Mouse (Mus musculus) heart, embryonic 12.5 days (tissue): ENCODE data around the gene Olfr552. TPM values are rescaled to one million over a fixed set of nuclear protein-coding genes. Genes with fewer than 3 reads are reported as not detected.
"Not testable (repeated sequence)": the region's sequence is repeated elsewhere in the genome, so short reads cannot be mapped to it uniquely, and the experiment has no call there.

Experiments used
- ATAC-seq: fragments of 200-750 bp; cut with Nextera tagmentation; 2 replicates; pipeline ENCODE4 v1.8.0; 2017; ENCODE audit warnings: moderate TSS enrichment, moderate library complexity; ENCODE audit not compliant: insufficient number of reproducible peaks, low FRiP score
- H3K27ac ChIP-seq: fragments of 300-500 bp; sonication (generic); 2 replicates; pipeline ENCODE4 v1.5.1; 2016; ENCODE audit warnings: mild to moderate bottlenecking, moderate library complexity; ENCODE audit not compliant: poor library complexity, severe bottlenecking
- H3K27me3 ChIP-seq: fragments of 300-500 bp; sonication (generic); replicated peaks from 2 replicates; pipeline ENCODE4 v1.6.1; 2016; ENCODE audit warnings: mild to moderate bottlenecking, moderate library complexity
- H3K36me3 ChIP-seq: fragments of 300-500 bp; sonication (generic); 2 replicates; pipeline ENCODE4 v1.6.1; 2016; ENCODE audit warnings: mild to moderate bottlenecking, moderate library complexity
- H3K4me1 ChIP-seq: fragments of 300-500 bp; sonication (generic); replicated peaks from 2 replicates; pipeline ENCODE4 v1.6.1; 2016; ENCODE audit warnings: mild to moderate bottlenecking
- H3K4me2 ChIP-seq: fragments of 300-500 bp; sonication (generic); 2 replicates; pipeline ENCODE4 v1.6.1; 2016; ENCODE audit warnings: mild to moderate bottlenecking, moderate library complexity
- H3K4me3 ChIP-seq: fragments of 300-500 bp; sonication (generic); 2 replicates; pipeline ENCODE4 v1.5.1; 2016; ENCODE audit warnings: mild to moderate bottlenecking
- H3K9ac ChIP-seq: fragments of 300-500 bp; sonication (generic); 2 replicates; pipeline ENCODE4 v1.6.1; 2016; ENCODE audit warnings: mild to moderate bottlenecking, moderate library complexity
- H3K9me3 ChIP-seq: fragments of 300-500 bp; sonication (generic); replicated peaks from 2 replicates; pipeline ENCODE4 v1.6.1; 2016; ENCODE audit warnings: mild to moderate bottlenecking, moderate library complexity
- WGBS: fragments of 180-500 bp; shearing (Covaris S2); methylation state at CpG from one replicate; pipeline ENCODE4 v1.1.7; 2016; 5-methylcytosine and 5-hydroxymethylcytosine counted together
- polyA plus RNA-seq: library from polyadenylated mRNA; unstranded; fragments of >200 nt; fragmentation: Nextera tagmentation; extraction: Ambion mirVana; gene quantifications from 2 replicates; pipeline ENCODE4 v1.2.1, GENCODE M21; 2016

The Olfr552 gene
- polyA plus RNA-seq, 1 experiment from 2014 or later, result not detected

- Histone ChIP-seq H3K4me1 (no peaks in the 10 kb centered on the region), H3K27me3 (no peaks in the 10 kb centered on the region), H3K9ac (no peak overlapping the region), H3K4me3 (no peak overlapping the region), H3K9me3 (no peaks in the 10 kb centered on the region), H3K27ac (no peak overlapping the region), H3K36me3 (no peaks in the 10 kb centered on the region), H3K4me2 (no peak overlapping the region)
- WGBS, result 46% methylated on average over 5 of the region's 5 CpGs
- ATAC-seq, result no peak
These were observed 22.0 kb downstream of the Olfr552 start for GRCm38 (mm10) chr7:102619608-102620007.

- not testable (repeated sequence) for H3K4me1 ChIP-seq, H3K4me3 ChIP-seq, H3K27ac ChIP-seq, ATAC-seq, H3K27me3 ChIP-seq, H3K9me3 ChIP-seq, H3K9ac ChIP-seq, H3K36me3 ChIP-seq, H3K4me2 ChIP-seq
- 85% methylated on average over 19 of the region's 19 CpGs for WGBS
These were observed 22.8 kb downstream of the Olfr552 start for GRCm38 (mm10) chr7:102620368-102620767.

- H3K9ac ChIP-seq, result no peak overlapping the region
- ATAC-seq, result no peak
These were observed 39.1 kb downstream of the Olfr552 start for GRCm38 (mm10) chr7:102636665-102637064.

GRCm38 (mm10) chr7:102638132-102638531 is 40.6 kb downstream of the Olfr552 start, which contains the start of gene Olfr554:
TSS of gene Olfr554 (plus strand) at chr7:102638432.
- Histone ChIP-seq H3K36me3 (no peaks in the 10 kb centered on the region), H3K27ac (no peak within 1 kb of the TSS), H3K4me1 (no peaks in the 10 kb centered on the region), H3K27me3 (no peaks in the 10 kb centered on the region), H3K4me2 (no peak within 1 kb of the TSS), H3K4me3 (no peak within 1 kb of the TSS), H3K9ac (no peak within 1 kb of the TSS), H3K9me3 (no peaks in the 10 kb centered on the region)
- WGBS, result 70% methylated on average over 1 of the region's 1 CpGs
- no peak for ATAC-seq

More at GRCm38 (mm10) chr7:102636665-102637064, 39.1 kb downstream of the Olfr552 start:
- Histone ChIP-seq H3K36me3 (no peaks in the 10 kb centered on the region), H3K27ac (no peak overlapping the region), H3K27me3 (no peaks in the 10 kb centered on the region), H3K4me1 (no peaks in the 10 kb centered on the region), H3K4me3 (no peak overlapping the region), H3K9me3 (no peaks in the 10 kb centered on the region), H3K4me2 (no peak overlapping the region)
- 34% methylated on average over 3 of the region's 3 CpGs for WGBS

- not testable (repeated sequence) for H3K27me3 ChIP-seq, ATAC-seq, H3K36me3 ChIP-seq, H3K4me3 ChIP-seq, H3K4me2 ChIP-seq, H3K27ac ChIP-seq, H3K4me1 ChIP-seq, H3K9me3 ChIP-seq, H3K9ac ChIP-seq
- WGBS, result 40% methylated on average over 4 of the region's 4 CpGs
These were observed 47.4 kb downstream of the Olfr552 start for GRCm38 (mm10) chr7:102644945-102645344.

Other genes starting within 250 kb of the Olfr552 start
- 134 and 145 TPM in 2 replicates for gene Rrm1, start 156.1 kb upstream of the Olfr552 start, polyA plus RNA-seq
- 0.15 TPM in 1 of 2 replicates, not detected in the other for gene Olfr543, start 116.1 kb upstream of the Olfr552 start, polyA plus RNA-seq
- gene Olfr544, start 109.5 kb upstream of the Olfr552 start, polyA plus RNA-seq, result 0.06 and 0.08 TPM in 2 replicates
- not detected in 2 replicates for gene Olfr545, start 98.2 kb upstream of the Olfr552 start, polyA plus RNA-seq
- not detected in 2 replicates for gene Olfr547, start 63.0 kb upstream of the Olfr552 start, polyA plus RNA-seq
- gene Olfr548-ps1, start 56.9 kb upstream of the Olfr552 start, polyA plus RNA-seq, result not detected in 2 replicates
- gene Olfr549, start 47.9 kb upstream of the Olfr552 start, polyA plus RNA-seq, result not detected in 2 replicates
- gene Trim21, start 32.3 kb upstream of the Olfr552 start, polyA plus RNA-seq, result 0.46 and 0.49 TPM in 2 replicates
- not detected in 2 replicates for gene Olfr550, start 26.3 kb upstream of the Olfr552 start, polyA plus RNA-seq
- not detected in 2 replicates for gene Olfr551, start 5.9 kb upstream of the Olfr552 start, polyA plus RNA-seq
- gene Olfr553, start 20.4 kb downstream of the Olfr552 start, polyA plus RNA-seq, result not detected in 2 replicates
- gene Olfr554, start 40.7 kb downstream of the Olfr552 start, polyA plus RNA-seq, result not detected in 2 replicates
- gene Olfr555, start 61.1 kb downstream of the Olfr552 start, polyA plus RNA-seq, result not detected in 2 replicates
- not detected in 2 replicates for gene Olfr556, start 67.1 kb downstream of the Olfr552 start, polyA plus RNA-seq
- gene Trim68, start 89.6 kb downstream of the Olfr552 start, polyA plus RNA-seq, result 14.1 and 14.7 TPM in 2 replicates
- gene Olfr557, start 98.1 kb downstream of the Olfr552 start, polyA plus RNA-seq, result not detected in 2 replicates
- not detected in 2 replicates for gene Olfr558, start 104.4 kb downstream of the Olfr552 start, polyA plus RNA-seq
- not detected in 2 replicates for gene Olfr33, start 121.3 kb downstream of the Olfr552 start, polyA plus RNA-seq
- not detected in 2 replicates for gene Olfr559, start 129.7 kb downstream of the Olfr552 start, polyA plus RNA-seq
- not detected in 2 replicates for gene Olfr560, start 161.6 kb downstream of the Olfr552 start, polyA plus RNA-seq
- gene Olfr78, start 161.7 kb downstream of the Olfr552 start, polyA plus RNA-seq, result not detected in 2 replicates
- not detected in 2 replicates for gene Olfr561, start 173.5 kb downstream of the Olfr552 start, polyA plus RNA-seq
- not detected in 2 replicates for gene Olfr564, start 205.7 kb downstream of the Olfr552 start, polyA plus RNA-seq